Mouse (Mus musculus): Measurements from ENCODE around the gene Tex33.

The Tex33 gene

DNA sequence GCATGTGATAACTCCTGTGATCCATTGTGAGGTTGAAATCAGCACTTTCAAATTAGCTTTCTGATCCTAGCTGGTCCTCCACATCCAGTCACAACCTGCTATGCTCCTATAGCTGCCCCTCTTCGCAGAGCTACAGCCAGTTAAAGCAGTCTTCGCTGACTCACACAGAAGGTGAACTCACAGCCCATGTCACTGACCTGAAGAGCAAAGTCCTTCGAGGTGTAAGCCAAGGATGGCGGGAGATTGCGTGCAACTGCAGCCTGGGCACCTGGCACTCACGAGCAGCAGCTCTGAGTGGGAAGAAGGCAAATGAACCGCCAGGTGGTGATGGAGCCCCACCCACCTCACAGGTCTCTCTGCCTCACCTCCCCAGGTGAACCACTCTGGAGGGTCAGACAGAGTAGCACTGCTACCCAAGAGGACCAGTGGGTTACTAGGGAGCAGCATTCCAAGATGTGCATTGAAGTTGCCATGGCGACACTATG is at the start of gene Tex33:
Tex33 (minus strand) TSS at position 435 of the 485 bp plus-strand sequence.
- no peak for DNase-seq (ENCODE audit: low spot score)

DNA sequence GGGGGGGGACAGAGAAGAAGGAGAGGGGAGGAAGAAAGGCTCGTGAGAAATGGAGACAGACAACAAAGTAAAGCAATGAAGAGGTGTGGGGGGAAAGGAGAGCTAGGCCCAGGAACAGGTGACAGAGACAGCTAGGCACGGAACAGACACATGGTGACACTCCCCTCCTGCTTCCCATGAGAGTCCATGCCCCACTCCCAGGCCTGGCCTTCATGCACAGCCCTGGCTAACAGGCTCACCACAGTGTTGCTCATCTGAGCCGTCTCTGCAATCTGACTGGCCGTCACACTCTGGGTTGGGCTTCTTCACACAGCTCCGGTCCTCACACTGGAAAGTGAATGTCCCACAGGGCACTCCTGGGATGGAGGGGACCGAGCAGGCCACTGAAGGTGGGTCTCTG is 48.1 kb upstream of the Tex33 start:
- no peak for DNase-seq (ENCODE audit: low spot score)

DNA sequence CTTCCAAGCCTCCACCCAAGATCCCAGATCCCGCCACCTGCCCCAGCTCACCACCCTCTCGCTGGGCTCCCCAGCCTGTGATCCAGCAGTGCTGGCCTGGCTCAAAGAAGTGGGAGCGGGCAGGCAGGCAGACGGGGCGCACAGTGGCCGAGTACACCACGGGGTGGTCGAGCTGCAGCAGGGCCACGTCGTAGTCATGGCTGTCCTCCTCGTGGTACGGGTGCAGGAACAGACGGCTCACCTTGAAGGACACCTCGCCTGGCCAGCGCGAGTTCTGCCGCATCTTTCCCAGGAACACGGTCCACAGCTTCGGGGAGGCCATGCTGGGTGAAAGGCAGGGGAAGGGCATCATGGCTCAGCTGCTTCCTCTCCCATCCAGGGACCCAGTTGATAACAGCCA is 46.5 kb upstream of the Tex33 start:
- no peak for DNase-seq (ENCODE audit: low spot score)

DNA sequence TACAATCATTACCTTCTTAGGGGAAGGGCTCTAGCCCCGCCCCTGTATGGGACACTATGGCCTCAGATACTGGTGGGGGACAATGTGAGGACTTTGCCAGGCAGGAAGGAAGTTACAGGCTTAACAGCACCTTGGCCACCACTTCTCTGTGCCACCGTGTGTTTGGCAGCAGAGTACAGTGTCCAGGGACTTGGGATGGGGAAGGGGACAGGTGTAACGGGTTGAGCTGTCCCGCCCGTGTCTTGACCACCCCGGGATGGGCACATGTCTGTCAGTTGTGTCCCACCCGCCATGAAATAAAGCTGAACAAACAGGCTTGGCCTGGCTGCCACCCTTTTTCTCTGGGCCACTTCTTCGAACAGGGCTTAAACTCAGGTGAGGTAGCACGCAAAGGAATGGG is 43.3 kb upstream of the Tex33 start:
- DNase-seq (ENCODE audit: low spot score): no peak

DNA sequence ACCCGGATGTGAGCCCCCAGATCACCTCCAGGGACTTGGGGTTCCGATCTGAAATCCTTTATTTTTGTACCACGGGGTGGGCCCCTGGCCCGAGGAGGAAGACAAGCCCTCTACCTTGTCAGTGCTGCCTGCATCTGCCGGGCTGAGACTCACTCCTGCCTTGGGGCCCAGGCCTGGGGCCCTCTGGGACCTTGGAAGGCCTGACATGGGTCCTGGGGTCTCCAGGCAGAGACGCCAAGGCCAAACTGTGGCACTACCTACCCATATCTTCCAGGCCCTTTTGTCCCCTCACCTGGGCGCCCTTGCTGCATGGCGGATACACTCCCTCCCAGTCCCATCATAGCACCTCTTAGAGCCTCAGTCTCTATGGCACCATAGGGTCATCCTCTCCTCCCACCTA is 42.8 kb upstream of the Tex33 start:
- no peak for DNase-seq (ENCODE audit: low spot score)

DNA sequence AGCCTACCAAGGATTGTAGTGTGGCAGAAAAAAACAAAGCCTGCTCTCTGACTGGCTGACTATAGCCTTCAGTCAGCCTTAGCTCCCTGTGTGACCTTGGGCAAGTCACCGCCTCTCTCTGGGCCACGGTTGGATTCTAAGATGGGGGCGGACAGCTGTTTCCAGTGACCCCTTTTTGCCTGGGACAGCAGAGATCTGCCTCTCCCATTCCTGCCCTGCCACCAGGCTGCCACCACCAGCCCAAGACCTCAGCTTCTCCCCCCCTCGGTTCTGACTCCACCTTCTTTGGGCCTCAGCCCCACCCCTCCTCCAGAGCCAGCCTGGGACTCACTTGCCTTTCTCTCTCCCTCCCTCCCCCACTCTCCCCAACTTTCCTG is 42.3 kb upstream of the Tex33 start:
- no peak for DNase-seq (ENCODE audit: low spot score)

DNA sequence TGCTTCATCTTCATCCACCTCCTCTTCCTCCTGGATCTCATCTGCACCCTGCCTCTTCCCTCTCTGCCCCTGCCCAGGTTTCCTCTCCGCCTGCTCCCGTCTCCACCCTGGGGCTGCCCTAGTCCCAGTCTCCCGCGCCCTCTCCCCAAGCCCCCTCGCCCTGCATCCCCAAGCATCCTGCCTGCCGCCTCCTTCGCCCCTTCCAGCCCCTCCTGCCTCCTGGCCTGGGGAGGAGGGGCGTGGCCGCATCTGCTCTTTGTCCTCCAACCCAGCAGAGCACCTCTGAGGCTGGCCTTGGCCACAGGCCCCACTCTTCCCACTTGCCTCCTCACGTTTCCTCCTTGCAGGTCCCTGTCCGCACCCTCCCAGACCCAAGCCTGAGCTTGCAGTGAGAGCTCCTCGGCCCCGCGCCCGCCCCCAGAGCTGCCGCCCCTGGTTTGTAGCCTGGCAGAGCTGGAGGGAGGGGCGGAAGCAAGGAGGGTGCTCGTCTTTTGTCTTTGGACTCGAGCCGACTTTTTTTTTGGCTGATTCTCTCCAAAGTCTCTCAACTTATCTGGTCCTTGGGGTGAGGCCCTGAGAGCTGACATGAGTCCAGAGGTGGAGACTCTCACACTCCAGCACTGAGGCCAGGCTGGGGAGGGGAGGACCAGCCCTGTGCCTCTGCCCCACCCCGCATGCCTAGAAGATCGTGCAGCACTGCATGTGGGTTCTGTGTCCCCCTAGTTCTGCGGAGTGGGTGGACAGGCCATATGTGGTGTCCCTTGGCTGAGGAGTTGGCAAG is 41.7 kb upstream of the Tex33 start:
- no peak for DNase-seq (ENCODE audit: low spot score)

DNA sequence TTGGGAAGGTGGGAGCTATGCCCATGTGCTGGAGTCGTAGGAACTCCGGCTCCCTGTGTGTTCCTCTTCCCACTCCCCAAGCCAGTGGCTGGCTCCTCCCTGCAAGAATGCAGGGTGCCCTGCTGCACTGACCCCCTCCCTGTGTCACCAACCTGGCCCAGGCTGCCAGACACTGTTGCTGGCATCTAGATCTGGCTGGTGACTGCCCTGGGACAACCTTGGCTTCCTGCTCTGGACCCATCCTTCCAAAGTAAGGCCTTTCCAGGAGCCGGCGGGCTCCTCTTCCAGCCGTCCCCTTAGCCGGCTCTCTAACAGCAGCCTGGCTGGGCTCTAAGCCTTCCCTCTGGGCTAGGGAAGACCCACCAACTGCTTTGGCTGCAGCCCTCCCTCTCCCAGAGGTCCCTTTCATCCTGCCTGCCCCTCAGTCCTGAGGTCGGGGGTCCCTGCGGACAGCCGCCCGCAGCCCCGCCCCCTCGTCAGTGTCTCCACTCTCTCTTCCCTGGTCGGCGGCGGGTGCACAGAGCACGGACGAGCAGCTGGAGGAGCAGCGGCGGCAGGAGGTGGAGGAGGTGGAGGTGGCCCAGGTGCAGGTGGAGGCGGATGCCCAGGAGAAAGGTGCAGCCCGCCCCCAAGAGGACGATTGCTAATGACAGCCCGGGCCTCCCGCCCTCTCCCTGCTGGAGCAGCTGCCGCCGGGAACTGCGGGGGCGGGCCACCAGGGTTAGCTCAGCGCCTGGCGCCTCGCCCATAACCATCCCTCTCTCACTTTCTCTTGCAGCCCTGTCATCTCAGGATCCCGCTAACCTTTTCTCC is 40.9 kb upstream of the Tex33 start:
- DNase-seq (ENCODE audit: low spot score): no peak

DNA sequence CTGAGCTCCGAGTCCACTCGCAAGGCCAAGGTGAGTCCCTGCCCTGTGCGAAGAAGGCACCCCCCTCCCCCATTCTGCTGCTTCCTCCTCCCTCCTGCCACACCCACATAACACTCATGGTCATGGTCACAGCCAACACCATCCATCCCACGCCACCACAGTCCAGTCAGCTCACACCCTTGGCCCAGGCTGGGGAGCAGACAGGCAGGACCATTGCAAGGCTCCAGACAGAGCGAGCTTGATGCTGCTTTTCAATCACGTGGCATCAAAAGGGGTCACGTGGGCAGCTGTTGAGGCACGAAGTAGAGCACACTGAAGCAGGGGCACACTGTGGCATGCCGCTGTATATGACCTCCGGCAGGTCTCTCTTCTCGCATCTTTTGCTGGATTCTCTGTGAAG is 40.0 kb upstream of the Tex33 start:
- no peak for DNase-seq (ENCODE audit: low spot score)

DNA sequence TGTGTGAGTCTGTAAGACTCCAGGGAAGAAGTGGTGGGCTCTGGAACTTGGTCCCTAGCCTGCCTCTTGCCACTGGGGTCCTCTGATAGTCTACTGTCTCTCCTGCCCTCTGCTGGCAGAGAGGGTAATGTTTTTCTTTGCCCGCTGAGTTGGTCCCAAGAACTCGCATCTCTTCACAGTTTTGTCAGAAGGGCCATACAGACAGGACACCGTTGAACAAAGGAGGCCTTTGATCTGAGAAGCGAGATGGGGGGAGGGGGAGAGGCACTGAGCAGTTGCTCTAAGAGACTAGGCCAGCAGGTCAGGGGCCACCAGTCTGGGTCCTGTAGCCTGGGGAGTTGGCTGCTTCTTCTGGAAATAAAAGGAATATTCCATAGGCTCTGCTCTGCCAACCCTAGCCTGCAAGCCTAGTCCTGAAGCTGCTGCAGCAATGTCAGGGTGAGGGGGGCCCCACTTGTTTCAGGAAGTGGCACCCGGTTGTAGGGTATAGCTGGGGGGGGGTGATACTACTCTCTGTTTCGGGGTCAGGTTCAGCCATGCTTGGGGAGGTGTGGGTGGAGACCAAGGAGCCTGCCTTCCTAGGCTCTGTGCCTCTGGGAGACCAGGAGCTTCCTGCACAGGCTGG is 39.3 kb upstream of the Tex33 start:
- DNase-seq (ENCODE audit: low spot score): no peak

DNA sequence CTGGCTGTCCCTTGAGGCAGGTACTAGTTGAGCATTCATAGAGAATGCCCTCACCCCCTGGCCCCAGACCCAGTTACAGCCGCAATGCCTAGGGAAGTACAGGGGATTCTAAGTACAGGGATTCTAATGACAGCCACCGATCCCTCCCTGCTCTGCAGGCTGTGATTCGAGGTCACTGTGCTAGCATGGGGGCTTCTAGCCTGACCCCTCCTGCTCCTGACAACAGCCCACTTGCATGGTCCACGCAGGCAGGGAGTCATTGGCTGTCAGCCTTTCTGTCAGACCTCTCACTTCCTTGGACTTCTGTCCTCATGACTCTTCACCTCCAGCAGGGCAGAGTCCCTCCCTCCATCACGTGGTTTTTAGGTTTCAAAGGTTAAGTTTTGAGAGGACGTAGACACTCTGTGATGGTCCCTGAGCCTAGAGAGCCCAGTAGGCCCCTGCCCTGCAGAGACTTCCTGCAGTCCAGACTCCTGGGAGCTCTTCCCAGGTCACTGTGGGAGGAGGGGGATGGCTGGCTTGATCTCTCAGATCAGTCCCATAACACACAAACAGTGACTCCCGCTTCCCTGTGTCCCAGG is 35.9 kb upstream of the Tex33 start:
- no peak for DNase-seq (ENCODE audit: low spot score)

DNA sequence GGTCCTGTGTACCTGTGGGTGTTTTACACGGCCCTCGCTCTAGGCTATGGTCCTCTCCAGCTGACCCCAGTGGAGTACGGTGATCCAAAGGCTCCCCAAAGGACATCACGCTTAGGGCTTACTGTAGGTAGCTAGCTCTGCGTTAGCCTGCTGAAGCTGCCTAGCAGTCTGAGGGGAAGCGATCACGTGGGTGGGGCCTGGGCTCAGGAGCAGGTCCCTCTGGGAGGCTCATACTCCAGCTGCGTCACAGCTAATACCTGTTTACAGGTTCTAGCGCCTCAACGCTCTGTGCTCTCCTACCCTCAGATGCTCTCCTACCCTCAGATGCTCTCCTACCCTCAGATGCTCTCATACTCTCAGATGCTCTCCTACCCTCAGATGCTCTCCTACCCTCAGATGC is 35.2 kb upstream of the Tex33 start:
- no peak for DNase-seq (ENCODE audit: low spot score)

DNA sequence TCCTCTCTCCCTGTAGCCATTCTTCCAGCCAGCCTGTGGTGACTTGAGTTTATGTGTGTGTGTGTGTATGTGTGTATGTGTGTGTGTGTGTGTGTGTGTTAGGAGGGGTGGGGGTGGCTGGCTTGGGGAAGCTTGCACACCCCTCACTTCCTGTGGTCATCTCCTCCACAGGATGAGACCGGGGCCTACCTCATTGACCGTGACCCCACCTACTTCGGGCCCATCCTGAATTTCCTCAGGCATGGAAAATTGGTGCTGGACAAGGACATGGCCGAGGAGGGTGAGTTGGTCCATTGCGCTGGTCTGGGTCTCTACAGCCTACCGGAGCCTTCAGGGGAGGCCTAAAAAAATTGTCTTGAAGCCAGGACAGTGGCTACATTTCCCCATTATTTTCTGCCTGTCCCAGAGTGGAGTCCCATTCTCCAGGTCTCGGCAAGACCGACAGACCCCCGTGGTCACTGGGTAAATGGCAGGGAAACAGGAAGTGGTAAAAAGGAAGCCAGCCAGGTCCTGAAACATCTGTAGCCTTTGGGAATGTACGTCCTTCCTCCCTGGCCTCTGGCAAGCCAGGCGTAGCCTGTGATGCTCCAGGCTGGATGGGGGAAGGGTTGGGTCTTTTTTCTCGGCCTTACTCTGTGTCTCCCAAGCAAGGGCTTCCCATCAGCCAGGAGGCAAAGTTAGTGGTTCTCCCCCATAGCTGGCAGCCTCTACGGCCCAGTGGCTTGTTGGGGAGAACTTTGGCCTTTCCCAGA is 34.3 kb upstream of the Tex33 start:
- DNase-seq (ENCODE audit: low spot score): no peak

DNA sequence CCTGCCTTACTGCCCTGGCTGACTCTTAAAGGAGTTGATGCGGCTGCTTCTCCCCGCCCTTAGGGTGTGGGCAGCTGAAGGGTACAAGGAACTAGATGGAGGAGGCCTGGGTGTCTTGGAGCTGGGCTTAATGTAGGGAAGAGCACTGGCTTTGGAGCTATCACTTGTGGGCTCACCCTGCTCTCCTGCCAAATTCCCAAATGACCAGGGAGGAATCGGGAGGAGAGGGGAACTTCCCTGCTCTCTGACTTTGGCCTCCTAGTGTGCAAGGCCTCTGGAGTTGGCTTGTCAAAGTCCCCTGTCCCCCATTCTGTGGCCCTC is 33.4 kb upstream of the Tex33 start:
- no peak for DNase-seq (ENCODE audit: low spot score)

DNA sequence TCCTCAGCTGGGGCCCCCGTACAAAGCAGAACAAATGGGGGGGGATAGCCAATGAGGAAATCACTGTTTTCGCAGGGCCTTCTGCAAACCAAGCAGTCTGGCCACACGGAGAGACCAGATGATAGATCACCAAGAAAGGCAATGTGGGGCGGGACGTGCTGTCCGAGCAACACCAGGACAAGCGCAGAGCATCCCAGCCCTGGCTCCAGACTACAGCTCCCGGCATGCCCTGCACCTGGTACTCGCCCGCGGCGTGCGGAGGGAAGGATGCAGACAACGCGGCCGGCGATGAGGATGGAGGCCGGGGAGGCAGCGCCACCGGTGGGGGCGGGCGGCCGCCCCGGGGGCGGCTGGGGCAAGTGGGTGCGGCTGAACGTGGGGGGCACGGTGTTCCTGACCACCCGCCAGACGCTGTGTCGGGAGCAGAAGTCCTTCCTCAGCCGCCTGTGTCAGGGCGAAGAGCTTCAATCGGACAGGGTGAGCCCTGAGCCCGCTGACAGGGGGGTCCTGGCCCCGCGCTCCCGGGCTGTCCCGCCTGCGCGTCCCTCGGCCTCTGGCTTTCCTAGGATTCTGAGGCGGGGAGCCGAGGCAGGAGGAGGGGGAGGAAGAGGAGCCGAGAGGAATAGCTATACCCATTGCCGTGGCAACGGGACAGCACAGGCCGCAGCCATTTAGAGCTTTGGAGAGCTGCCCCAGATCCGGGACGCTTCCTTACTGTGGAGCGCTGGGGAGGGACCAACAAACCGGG is 32.9 kb upstream of the Tex33 start, which contains the start of gene Kctd17:
Kctd17 (plus strand) TSS at position 174 of the 748 bp plus-strand sequence.
- no peak for DNase-seq (ENCODE audit: low spot score)

DNA sequence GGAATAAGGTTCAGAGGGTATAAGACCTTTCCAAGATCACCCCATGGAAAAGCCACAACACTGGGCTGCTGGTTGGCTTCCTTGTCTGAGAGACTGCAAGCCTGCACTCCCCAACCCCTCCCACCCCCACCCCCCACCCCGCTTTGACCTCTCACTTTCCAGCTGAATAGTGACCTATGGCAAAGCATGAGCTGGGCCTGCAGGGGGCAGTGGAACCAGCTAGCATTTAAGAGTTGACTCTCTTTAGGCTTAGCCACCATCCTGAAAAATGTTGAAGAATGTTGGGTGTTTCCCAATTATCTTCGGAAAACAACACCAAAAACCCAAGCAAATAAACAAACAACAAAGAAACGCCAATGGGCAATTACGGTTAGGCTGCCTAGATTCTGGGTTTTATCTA is 29.5 kb upstream of the Tex33 start:
- no peak for DNase-seq (ENCODE audit: low spot score)

DNA sequence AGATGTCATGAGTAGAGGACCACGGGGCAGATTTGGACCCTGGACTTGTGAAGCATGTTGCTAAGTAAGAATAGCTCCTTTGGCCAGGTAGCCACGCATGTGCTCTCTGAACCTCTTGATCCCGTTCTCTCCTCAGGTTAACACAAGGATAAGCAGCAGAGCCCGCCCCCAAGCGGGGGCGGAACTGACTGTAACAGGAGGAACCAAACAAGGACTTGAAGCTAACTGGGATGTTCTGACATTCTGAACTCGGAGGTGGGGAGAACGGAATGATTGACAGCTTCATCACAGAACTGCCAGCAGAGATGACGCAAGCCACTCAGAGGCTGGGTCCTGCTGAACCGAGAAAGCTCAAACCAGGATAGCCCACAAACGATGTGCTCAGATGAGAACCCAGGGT is 28.8 kb upstream of the Tex33 start:
- no peak for DNase-seq (ENCODE audit: low spot score)

DNA sequence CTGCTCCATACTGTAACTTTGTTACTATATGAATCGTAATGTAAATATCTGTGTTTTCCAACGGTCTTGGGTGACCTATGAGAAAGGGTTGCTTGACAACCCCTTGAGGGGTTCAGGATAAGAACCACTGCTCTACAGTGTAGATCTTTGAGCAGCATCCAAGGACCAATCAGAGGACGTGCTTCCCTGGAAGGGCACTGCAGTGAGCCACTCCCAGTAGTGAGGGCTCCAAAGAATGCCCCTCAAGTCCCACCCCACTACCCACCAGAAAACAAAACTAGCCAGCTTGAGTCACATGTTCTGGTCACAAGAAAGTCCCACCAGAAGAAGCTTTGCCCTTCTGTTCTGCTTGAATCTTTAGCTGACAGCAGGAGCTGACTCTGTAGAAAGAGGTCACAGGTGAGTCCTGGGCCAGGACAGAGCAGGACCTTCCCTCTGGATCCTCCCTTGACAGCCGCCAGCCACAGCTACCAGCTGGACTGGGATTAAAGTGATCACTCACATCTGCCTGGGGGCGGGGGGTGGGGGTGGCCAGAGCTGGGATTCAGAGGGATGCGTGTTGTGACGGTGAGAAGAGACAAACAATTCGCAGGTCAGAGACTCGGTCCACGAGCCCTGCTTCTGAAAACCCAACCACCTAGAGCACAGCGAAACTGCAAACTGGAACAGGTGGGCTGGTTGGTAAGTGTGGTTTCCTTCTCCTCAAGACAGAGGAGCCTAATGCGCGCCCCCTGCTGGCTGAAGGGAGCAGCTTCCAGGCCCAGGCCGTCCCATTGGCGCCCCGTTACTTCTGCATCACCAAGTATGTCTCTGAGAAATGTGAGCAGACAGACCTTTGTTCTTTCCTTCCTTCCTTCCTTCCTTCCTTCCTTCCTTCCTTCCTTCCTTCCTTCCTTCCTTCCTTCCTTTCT is 26.6 kb upstream of the Tex33 start:
- peak; percentile 72 for DNase-seq (ENCODE audit: low spot score)

DNA sequence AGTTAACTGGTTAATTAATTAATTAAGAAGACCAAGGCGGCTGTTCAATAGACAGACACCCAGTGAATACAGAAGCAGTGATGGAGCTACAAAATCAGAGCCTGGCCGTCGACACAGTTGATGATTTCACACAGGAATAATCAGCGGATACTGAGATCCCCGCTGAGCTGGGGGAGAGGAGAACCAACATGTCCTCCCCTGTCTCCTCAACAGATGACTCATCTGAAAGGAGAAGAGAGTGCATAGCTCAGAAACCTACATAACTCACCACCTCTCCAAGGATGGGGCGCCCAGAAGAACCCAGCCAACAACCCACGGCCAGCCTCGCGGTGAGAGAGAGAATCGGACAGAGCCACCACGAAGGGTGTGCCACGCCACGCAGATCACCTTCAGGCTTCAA is 24.7 kb upstream of the Tex33 start:
- DNase-seq (ENCODE audit: low spot score): no peak

DNA sequence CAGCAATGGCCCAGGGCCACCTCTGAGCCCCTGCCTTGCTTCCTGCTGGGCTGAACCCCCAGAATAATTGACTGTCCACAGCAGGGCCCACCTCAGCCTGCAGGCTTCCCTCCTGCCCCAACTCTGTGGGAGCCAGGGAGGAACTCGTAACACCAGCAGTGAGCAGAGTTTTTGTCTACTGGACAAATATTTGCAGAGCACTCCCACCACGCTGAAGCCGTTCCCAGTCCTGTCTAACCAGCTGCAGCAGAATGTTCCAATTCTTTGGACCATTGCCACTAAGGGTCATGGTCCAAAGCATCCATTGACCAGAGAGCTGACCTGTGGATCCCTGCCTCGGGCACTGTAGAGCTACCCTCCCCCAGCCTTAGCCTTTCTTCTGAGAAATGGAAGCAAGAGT is 21.2 kb upstream of the Tex33 start:
- DNase-seq (ENCODE audit: low spot score): no peak
